Mouse (Mus musculus) liver, embryonic 14.5 days (tissue): ENCODE data around the gene Nfia.

Experiments used
- CTCF ChIP-seq: IDR thresholded peaks from 2 replicates; pipeline ENCODE4 v1.5.1; 2016; ENCODE audit warnings: antibody characterized with exemption, low read depth, control low read depth
- EP300 ChIP-seq: IDR thresholded peaks from 2 replicates; pipeline ENCODE4 v1.6.1; 2016; ENCODE audit warnings: antibody characterized with exemption, low read depth

DNA sequence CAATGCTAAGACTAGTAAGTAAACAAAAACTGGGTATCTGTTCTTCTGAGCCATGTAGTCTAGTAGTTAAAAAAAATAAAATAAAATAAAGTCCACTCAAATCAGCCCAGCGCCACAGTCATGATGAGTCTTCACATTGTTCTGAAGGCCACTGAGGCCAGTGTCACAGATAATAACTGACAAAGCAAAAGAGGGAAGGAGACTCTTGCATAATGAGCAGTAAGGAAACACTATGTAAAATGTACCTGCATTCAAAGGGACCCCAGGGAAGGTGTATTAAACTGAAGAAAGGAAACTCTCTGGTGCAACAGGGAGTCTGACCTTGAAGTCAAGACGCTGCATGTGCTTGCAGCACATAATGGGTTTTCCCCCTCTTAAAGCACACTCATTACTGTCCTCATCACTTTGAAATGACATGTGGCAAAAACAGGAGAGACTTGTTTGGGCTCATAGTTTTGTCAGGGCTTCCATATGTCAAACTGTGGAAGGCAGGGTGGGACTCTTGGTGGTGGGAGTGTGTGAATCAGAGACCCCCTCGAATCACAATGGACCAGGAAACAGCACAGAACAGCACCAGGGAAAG, 347.5 kb downstream of the Nfia start:
- TF ChIP-seq EP300, result no peak
- TF ChIP-seq CTCF, result no peak
